Mouse (Mus musculus) R1 (cell line): ENCODE data around the gene Emp3.
"Not testable (repeated sequence)": the region's sequence is repeated elsewhere in the genome, so short reads cannot be mapped to it uniquely, and the experiment has no call there.

ENCODE experiments used
- DNase-seq: peaks from one replicate; pipeline ENCODE4 v3.0.0-alpha.2; 2018; ENCODE audit warnings: low read depth, low spot score

The Emp3 gene

DNA sequence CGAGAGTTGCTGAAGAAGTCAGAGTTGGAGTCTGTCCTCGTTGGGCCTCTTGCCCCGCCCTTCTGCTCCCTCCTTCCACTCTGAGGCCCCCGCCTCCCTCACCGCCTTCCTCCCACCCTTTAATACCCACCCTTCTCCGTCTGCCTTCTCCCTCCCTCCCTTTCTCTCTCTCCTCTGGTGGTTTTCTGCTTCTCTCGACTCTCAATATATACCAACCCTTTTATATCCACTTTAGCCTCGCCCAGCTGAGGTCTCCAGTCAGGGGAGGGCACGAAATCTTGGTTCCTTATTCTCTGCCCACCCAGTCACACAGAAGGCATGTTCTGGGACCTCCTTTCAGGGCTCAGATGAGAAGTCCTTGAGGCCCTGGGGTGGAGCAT lies at the start of gene Emp3:
TSS of gene Emp3 (minus strand) at position 163 of the 380 bp plus-strand sequence.
- no peak for DNase-seq

DNA sequence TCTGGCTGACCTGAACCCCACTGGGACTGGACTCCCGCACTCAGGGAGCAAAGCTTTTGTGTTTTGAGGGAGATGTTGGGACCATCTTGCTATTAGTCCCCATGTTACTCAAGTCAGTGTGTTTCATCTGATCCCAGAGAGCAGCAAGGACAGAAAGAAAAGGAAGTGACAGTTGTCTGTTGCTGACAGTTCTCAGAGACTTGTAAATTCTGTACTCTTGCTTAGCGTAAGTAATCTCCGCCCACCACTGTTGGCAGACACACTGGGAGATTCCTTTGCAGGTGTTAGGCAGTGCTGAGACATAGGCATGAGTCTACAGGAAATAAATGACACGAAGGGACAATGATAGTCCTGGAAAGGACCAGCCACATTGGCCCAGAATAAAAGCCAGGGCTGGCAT lies 35.4 kb upstream of the Emp3 start:
- DNase-seq, result no peak

DNA sequence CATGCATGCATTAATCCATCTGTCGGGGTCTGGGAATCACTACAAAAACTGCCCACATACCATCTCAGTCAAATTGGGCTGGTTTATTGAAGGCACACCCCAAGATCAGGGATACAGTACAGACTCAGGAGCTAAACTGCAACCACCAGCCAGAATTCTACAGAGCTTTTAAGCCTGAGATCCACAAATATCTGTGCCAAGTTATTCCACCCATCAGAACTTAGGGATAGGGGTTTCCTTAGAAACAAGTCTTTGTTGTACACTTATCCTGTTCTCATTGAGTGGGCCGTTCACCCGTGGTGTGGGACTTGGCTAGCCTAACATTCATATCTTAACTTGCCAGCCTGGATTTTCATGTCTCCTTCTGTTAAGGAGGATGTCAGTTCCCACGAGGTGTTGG lies 27.9 kb upstream of the Emp3 start:
- no peak for DNase-seq

DNA sequence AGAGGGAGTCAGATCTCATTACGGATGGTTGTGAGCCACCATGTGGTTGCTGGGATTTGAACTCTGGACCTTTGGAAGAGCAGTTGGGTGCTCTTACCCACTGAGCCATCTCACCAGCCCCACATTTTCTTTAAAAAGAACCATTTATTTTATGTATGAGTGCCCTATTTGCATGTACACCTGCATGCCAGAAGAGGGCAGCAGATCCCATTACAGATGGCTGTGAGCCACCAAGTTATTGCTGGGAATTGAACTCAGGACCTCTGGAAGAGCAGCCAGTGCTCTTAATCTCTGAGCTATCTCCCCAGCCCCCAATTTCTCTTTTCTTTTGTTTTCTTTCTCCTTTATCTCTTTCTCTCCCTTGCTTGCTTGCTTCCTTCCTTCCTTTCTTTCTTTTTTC lies 22.1 kb upstream of the Emp3 start:
- DNase-seq, result not testable (repeated sequence)

DNA sequence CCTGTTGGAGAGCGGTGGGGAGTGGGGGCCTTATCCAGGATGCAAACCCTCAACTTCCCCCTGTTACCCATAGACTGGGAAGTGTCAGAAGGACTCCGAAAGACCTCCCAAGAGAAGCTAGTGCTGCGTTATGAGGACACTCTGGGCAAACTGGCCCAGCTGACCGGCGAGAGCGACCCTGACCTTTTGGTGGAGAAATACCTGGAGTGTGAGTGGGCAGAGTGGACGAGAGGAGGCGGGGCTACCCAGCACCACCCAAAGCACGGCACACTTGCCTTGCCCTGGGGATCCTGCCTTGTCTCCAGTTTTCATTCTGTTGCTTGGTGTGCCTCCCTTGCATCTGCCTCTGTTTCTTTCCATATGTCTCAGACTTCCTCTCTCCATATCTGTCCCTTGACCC lies 20.8 kb upstream of the Emp3 start:
- DNase-seq, result no peak

DNA sequence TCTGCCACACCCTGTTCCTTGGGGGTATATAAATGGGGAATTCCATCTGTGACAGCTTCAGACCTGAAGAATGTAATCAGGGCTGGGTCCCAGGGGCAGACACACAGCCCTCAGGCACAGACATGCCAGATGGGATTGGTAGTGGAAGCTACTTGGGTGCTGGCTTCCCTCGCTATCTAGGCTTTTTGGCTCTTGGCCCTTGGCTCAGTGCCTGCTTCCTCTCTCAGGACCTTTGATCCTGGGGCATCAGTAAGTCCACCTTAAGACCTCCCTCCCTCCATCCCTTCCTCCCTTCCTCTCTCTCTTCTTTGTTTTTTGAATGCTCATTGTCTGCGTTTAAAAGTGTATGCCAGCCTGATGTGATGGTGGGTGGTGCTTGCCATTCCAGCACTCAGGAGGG lies 18.6 kb upstream of the Emp3 start:
- no peak for DNase-seq

DNA sequence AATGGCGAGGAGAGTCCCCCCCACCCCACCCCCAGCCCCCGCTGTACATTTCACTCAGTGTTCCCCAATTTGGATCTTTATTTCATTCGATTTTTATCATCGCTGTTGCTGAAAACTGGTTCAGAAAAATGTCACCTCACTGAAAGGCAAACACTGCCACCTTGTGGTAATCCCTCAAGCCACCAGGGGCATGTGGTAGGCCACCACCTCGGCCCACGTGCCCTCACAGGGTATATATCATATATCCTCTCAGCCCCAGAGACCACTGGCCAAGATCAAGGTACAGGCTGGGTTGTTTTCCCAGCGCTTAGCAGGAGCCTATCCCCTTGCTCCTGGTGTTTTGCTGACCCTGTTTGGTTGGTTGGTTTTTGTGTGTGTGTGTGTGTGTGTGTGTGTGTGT lies 13.9 kb upstream of the Emp3 start:
- DNase-seq, result peak; percentile 55

DNA sequence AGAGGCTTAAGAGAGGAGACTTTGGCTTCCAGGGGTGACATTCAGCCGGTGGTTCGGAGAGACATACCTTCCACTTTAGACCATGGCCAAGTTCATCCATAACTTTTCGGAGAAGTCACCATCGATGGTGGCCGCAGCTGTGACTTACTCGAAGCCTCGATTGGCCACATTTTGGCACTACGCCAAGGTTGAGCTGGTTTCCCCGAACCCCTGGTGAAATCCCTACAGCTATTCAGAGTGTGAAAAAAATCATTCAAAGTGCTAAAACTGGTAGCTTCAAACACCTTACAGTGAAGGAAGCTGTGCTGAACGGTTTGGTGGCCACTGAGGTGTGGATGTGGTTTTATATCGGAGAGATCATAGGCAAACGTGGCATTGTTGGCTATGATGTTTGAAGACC lies 12.6 kb upstream of the Emp3 start:
- DNase-seq, result not testable (repeated sequence)

DNA sequence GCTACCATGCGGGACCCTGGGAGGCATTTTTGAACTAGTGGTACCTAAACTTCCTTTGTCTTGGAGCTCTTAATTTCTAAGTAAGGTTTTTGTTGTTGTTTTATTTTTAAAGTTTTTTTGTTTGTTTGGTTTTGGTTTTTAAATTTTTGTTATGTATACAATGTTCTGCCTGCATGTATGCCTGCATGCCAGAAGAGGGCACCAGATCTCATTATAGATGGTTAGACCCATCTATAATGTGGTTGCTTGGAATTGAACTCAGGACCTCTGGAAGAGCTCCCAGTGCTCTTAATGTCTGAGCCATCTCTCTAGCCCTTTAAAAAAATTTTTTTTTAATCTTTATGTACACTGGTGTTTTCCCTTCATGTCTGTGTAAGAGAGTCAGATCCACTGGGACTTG lies 8.5 kb upstream of the Emp3 start:
- DNase-seq, result no peak

DNA sequence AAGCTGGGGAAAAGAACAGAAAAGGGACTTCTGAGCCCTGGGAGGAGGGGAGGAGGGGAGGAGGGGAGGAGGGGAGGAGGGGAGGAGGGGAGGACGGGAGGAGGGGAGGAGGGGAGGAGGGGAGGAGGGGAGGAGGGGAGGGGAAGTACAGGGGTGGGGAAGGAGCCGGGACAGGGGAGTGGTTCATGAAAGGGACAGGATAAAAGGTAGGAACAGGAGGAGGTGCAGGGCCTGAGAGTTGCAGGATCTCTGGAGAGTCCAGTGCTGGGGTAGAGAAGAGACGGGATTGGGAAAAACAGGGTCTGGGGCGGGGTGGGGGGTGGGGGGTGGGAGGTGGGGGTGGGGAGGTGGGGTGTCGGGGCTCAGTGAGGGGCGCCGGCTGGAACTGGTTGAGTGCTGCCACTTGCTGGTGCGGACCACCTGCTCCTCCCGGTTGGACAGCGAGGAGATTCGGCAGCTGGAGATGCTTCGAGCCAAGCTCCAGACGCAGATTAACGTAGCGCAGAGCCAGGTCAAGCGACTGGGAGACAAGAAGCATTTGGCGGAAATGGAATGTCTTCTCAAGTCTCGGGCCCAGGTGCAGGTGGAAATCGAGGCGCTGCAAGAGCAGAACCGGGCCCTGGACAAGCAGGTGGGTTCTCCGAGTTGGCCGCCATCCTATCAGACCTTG lies 7.6 kb upstream of the Emp3 start:
- DNase-seq, result peak; percentile 45

DNA sequence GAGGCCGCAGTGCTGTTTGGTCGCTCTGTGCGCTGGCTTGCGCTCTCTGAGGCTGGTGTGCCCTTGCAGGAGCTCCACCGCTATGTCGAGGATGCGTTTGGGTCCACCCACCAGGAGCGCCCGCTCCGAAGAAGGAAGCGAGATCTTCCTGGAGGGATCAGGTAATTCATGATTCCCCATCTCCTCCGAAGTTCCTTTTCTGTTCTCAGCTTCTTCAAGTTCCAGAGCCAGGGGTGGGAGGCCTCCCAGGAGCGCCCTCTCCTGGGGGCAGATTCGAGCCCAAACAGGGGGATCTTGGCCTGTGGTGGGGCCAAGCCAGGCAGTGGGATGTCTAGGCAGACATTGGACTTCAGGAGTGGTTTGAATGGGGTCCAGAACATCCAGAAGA lies 3.2 kb upstream of the Emp3 start:
- peak; percentile 75 for DNase-seq

DNA sequence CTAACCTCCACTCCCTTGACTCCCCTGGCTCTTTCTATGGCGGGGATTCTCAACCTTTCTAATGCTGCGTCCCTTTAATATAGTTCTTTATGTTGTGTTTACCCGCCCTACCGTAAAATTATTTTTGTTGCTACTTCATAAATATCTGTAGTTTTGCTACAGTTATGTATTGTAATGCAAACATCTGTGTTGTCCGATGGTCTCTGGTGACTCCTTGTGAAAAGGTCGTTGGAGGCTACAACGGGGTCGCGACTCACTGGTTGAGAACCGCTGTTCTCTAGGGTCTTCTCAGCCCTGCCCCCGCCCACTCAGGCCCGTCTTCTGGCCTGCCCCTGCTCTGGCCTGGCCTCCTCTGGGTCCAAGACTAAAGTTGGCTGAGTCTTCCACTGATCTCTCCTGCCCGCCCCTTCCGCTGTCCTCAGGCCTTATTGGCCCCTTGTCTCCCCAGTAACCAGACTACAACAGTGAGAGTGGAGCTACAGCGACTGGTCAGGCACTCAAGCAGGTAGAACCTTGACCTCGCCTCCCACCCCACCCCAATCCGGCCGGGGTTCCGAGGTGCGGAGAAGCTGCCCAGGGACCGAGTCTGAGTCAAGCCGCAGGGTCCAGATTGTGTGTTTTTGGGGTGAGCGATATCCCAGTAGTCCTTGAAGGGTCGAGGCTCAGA lies 2.7 kb upstream of the Emp3 start, which contains the start of gene Ccdc114:
TSS of gene Ccdc114 (plus strand) at position 311 of the 667 bp plus-strand sequence.
- DNase-seq, result peak; percentile 95

DNA sequence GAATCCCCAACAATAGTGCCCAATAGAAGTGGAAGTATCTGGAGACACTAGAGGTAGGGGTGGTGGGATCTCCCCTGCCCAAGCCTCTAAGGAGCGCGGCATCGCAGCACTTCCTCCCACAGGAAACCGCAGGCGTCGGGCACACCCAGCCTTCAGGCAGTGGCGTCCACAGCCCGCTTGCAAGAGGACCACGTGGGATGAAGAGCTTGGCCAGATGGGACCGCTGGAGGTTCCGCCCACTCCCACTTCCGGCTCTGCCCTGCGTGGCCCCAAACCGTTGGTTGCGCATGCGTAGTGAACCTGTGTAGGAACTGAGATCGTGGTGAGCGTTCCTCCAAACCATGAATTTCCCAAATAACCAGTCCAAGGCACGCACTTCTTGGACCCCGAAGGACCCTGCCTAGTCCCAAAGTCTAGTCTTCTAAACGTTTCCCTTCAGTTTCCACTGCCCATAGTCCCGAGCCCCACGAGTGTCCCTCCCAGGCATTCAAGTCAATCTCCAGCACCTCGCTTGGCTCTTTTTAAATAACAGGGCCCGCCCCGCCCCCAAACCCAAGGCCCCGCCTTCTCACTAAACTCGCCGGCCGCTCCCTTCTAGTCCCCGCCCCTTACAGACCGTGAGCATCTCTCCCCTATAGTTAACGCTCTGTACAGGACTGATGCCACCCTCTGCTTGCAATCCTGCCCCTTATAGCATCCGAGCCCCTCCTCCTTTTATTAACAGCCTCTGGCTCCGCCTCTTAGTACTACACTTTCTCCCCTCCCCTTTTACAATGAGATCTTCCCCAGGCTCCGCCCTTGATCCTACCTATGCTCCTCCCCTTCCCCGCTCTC lies 1.9 kb upstream of the Emp3 start:
- peak; percentile 98 for DNase-seq

DNA sequence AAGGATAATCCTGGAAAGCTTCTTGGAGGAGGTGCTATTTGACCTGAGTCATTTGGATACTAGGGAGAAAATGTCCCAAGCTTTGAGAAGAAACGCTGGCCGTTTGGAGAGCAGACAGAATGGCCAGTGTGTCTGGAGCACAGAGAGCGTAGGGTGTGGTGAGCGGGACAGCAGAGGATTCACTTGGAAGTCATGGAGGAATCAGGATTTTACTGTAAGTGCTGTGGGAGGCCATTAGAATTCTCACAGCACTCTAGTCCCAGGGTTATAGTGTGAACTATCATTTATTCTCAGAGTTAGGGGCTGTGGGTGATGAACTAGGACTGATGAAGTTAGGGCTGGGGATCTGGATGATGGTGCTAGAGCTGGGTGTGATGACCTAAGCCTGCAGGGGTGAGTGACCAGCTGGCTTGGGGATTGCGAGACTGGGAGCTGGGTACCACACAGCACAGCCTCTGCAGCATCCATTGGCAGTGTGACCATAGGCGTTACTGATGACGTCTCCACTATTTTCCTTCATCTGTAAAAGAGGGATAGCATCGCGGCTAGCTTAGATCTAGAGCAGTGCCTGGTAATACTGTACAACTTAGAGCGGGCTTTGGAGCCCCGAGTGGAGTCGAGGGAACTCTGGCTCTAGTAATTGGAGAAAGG lies 871 bp upstream of the Emp3 start:
- DNase-seq, result no peak

DNA sequence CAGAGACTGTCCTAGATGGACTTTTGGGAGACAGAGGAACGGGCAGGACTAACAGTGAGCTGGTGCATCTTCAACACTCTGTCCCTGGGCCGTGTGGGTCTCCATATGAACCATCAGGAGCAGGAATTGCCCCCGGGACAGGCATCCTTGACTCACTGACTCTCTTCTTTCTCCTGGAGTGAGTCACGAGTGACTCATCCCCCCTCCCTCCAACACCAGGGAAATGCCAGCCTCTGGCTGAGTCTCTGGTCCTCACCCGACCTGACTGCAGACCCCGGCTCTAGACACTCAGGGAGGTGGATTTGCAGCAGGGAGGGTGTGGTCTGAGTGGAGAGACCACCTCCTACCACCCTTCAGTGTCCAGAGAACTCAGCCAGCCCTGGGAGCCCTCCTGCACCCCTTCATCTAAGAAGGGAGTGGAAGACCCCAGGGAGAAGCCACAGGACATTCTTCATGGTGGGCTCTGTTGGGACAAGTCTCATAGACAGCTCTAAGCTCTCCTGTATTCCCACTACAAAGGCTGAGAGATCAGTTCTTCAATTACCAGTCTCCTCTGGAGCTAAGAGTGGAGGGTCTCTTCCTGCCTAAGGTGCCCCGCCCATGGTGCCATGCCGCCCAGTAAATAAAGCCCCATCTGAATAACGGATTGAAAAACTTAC lies 492 bp downstream of the Emp3 start:
- DNase-seq, result no peak

DNA sequence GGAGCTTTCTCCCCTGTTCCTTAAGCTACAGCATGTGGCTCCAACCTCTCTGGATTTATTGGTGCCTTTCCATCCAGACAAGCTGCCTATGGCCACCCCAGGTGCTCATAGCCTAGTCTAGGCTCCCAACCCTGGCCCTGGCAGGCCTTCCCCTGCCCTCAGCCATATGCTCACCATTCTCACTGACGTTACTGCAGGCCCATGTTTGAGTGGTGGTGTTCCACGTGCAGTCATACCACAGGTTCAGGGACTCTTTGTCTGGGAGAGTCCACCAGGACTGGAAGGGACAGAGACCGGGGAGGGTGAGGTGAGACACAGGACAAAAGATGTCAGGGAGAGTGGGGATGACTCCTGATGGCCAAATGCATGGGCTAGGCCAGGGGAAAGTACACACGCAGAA lies 1.4 kb downstream of the Emp3 start:
- DNase-seq, result no peak

DNA sequence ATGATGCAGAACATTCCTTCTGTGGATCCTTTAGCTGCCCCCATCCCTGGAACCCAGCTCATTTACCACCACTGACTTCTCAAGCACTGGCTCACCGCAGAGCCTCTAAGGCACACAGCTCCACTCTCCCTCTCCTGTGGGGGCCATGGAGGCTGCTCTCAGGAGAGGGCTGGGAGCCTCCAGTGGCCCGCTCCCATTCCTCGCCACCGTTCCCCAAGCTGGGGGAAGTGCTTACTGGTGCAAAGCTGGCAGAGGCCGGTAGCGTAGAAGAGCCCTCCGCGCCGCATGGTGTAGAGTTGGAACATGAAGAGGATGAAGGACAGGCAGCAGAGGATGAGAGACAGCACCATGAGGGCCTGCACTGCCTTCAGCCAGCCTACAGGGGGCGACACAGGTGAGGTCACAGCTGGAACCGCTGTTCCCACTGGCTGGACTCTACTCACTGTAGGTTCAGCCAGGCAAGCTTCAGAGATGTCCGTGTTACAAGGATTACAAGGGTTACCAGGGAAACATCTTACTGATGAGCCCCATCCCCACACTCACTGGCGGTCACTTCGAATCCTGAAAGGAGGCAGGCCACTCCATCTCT lies 2.0 kb downstream of the Emp3 start:
- DNase-seq, result peak; percentile 46

DNA sequence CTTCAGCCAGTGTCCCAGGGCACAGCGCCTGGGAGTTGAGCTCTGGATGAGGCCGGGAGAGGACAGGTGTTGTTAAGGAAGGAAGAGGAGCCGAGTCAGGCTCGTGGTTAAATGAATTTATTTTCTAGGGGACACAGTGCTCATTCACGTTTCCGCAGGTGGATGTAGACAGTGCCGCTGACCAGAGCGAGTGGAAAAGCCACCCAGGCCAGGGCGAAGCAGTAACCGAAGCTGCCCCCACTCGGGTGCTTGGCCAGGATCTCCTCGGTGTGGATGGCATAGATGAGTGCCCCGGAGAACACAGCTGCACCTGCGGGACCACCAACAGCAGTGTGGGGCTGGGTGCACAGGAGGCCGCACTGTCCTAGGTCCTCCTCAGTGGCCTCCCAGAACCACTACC lies 3.3 kb downstream of the Emp3 start:
- DNase-seq, result no peak

DNA sequence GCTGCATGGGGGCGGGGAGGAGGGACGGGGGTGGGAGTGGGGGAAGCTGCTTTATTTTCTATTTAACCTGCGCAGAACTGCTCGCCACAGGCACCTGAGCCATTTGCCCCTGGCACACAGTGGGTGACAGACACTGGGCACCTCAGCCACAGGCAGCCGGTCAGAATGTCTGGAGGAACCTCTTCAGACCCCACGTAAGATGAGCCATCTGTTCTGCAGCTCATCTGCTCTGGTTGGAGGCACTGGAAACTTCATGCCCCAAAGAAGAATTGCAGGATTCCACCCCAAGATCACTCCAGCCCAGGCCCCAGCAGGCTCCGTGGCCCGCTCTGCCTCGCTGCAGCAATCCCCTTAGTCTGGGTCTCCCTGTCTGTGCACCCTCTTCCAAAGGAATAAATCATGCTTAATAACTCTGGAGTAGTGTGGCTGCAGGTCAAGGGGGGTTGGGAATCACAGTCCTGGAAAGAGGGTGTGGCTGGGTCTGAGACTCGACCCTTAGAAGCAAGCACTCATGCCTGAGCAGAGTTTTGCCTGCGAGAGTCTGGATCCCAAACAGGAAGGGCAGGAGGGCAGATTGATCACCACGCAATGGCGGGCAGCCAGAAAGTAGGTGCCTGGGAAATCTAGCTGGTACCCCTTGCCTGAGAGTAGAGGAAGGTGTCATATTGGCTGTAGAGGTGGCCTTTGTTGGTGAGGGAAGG lies 4.0 kb downstream of the Emp3 start:
- DNase-seq, result peak; percentile 25
